Mouse (Mus musculus) liver, embryonic 16.5 days (tissue): Measurements from ENCODE around the gene AI854703. TPM values are rescaled to one million over a fixed set of nuclear protein-coding genes. Genes with fewer than 3 reads are reported as not detected.

Experiments used
- ATAC-seq: fragments of 200-750 bp; cut with Nextera tagmentation; 2 replicates; pipeline ENCODE4 v1.8.0; 2017; ENCODE audit warnings: low read depth, mild to moderate bottlenecking, moderate number of reproducible peaks, moderate library complexity
- H3K27ac ChIP-seq: fragments of 300-500 bp; sonication (generic); 2 replicates; pipeline ENCODE4 v1.5.1; 2014; ENCODE audit warnings: mild to moderate bottlenecking, low read length
- H3K27me3 ChIP-seq: fragments of 300-500 bp; sonication (generic); 2 replicates; pipeline ENCODE4 v1.6.1; 2014; ENCODE audit warnings: low read depth, low read length, mixed read lengths; ENCODE audit not compliant: control insufficient read depth, insufficient read depth
- H3K36me3 ChIP-seq: fragments of 300-500 bp; sonication (generic); 2 replicates; pipeline ENCODE4 v1.6.1; 2014; ENCODE audit warnings: mild to moderate bottlenecking; ENCODE audit not compliant: control insufficient read depth, insufficient read depth
- H3K4me1 ChIP-seq: fragments of 300-500 bp; sonication (generic); 2 replicates; pipeline ENCODE4 v1.6.1; 2014; ENCODE audit warnings: low read depth, low read length, mixed read lengths; ENCODE audit not compliant: control insufficient read depth
- H3K4me2 ChIP-seq: fragments of 300-500 bp; sonication (generic); 2 replicates; pipeline ENCODE4 v1.6.1; 2014; ENCODE audit warnings: low read depth, low read length, mixed read lengths
- H3K4me3 ChIP-seq: fragments of 300-500 bp; sonication (generic); 2 replicates; pipeline ENCODE4 v1.5.1; 2014; ENCODE audit warnings: low read depth, mild to moderate bottlenecking, low read length
- H3K9ac ChIP-seq: fragments of 300-500 bp; sonication (generic); 2 replicates; pipeline ENCODE4 v1.6.1; 2014; ENCODE audit warnings: low read depth, low read length
- H3K9me3 ChIP-seq: fragments of 300-500 bp; sonication (generic); replicated peaks from 2 replicates; pipeline ENCODE4 v1.6.1; 2016; ENCODE audit warnings: low read length; ENCODE audit not compliant: control insufficient read depth
- WGBS: fragments of 180-500 bp; shearing (Covaris S2); extraction: QIAGEN DNeasy Blood & Tissue Kit; methylation state at CpG from one replicate; pipeline ENCODE4 v1.1.7; 2014; ENCODE audit not compliant: insufficient replicate concordance; 5-methylcytosine and 5-hydroxymethylcytosine counted together
- polyA plus RNA-seq: library from polyadenylated mRNA; unstranded; fragments of >200 nt; fragmentation: Nextera tagmentation; extraction: Ambion mirVana; gene quantifications from 2 replicates; pipeline ENCODE4 v1.2.1, GENCODE M21; 2015

The AI854703 gene
- polyA plus RNA-seq, 1 experiment from 2014 or later: 0.13 TPM

DNA sequence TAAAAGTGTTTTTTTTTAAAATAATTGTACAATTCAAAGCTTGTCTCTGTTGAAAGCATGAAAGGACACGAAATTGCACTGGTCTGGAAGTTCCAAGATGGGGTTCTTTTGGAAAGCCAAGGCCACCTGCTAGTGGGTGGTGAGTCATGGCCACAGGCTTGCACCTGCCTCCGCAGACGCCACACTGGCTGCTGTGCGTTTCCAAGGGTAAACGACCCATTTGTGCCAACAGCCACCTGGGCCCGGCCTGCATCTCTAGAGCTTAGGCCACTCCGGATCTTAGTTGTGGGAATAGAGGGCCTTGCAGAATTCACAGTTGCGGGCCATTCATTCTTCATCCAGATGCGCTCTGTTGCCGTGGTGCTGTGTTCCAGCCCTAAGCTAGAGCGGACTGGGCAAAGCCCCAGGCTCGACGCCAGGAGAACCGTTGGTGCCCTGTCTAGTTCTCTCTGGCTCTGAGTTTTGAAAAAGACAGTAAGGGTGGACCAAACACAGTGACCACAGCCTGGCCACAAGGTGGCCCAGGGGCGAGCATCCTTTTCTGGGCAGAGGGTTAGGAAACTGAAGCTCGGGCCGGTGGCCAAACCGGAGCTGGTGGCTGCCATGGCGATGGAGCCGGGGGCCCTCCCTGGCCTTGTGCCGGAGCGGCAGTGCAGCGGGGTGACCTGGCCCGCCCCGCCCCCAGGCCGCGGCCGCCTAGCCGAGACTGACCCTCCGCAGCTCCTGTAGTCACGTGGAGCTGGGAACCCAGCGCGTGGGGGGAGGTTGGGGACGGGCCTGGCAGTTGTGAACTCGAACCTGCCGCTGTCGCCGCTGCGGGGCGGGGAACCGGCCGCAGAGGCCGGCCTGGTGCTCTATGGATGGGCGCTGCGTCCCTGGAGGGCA is 33.2 kb upstream of the AI854703 start, which contains the start of the genes Repin1 and Gm44965:
Gene Repin1, plus strand, starts transcription at position 726 of the 885 bp plus-strand sequence.
Gene Gm44965, plus strand, starts transcription at position 784 of the 885 bp plus-strand sequence.
- H3K4me2 ChIP-seq: peak within 1 kb of the TSS; percentile 69
- H3K27ac ChIP-seq: peak within 1 kb of the TSS; percentile 76
- peak within 1 kb of the TSS; percentile 70 for H3K9ac ChIP-seq
- H3K36me3 ChIP-seq: peaks cover 23% of the 10 kb centered on the region
- H3K4me3 ChIP-seq: peak within 1 kb of the TSS; percentile 70
- H3K4me1 ChIP-seq: peaks cover 9% of the 10 kb centered on the region
- no peaks in the 10 kb centered on the region for H3K9me3 ChIP-seq
- 8% methylated on average over 45 of the region's 45 CpGs for WGBS
- H3K27me3 ChIP-seq: no peaks in the 10 kb centered on the region
- peak; percentile 89 for ATAC-seq

DNA sequence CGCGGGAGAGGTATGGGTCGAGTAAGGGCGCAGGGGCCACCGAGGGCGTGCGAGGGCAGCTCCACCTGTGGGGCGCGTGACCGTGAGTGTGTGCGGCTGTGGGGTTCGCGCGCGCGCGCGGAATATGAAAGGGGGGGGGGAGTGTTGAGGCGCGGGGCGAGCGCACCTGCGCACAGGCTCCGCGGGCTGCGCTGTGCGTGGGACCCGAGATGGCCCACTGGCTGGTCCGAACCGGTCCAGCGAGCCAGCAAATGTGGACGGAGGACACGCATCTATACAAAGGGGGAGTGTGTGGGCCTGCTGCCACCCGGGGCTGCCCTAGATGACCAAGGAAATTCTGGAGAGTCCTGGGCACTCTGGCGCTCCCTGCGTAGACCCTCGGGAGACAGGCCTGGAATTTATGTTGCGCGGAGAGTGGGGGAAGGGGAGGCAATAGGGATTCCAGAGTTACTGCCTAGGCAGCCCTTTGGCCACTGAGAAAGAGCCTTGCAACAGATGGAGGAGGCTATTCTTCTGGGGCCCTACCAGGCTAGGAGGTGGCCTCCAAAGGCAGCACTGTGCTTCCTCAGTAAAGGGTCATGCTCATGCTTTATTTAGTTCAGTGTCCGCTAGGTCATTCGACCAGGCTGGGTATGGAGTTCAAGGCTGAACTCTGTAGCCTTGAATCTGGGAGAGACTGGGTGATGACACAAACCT is 32.4 kb upstream of the AI854703 start:
- Histone ChIP-seq H3K4me2 (peak overlapping the region; percentile 69), H3K4me1 (peaks cover 9% of the 10 kb centered on the region), H3K36me3 (peaks cover 23% of the 10 kb centered on the region), H3K27ac (peak overlapping the region; percentile 76), H3K9ac (peak overlapping the region; percentile 70), H3K27me3 (no peaks in the 10 kb centered on the region), H3K9me3 (no peaks in the 10 kb centered on the region), H3K4me3 (peak overlapping the region; percentile 70)
- ATAC-seq: peak; percentile 11; the same call in 1 of the 2 replicates
- 1% methylated on average over 34 of the region's 41 CpGs for WGBS

DNA sequence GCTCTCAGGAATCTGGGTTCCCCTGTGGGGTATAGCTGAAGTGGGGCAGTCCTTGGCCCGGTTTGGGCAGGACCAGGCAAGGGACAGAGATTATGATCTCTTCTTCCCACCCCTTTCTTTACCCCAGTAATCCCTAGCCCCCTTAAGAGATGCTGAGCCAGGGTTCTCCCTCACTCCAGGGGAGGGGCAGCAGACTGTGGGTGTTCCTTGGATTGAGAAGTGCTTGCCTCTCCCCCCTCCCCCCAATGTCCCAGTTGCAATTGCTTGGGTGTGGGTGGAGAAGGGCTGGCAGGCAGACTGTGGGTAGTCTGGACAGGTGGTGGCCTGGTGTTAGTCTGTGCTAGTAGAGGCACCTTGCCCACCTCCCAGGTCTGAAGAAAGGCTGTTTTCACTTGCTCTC is 31.3 kb upstream of the AI854703 start:
- Histone ChIP-seq H3K27me3 (no peaks in the 10 kb centered on the region), H3K36me3 (peaks cover 23% of the 10 kb centered on the region), H3K9ac (peak overlapping the region; percentile 70; the same call in 1 of the 2 replicates), H3K27ac (0 out of 2 replicates have a peak overlapping the region, but pooled peaks have one; percentile 9), H3K4me2 (peak overlapping the region; percentile 69), H3K4me3 (peak overlapping the region; percentile 70), H3K9me3 (no peaks in the 10 kb centered on the region), H3K4me1 (peaks cover 9% of the 10 kb centered on the region)
- 33% methylated on average over 1 of the region's 1 CpGs for WGBS
- ATAC-seq: no peak

- H3K27me3 ChIP-seq: no peaks in the 10 kb centered on the region
- WGBS: 87% methylated on average over 45 of the region's 45 CpGs
These were observed 29.9 kb upstream of the AI854703 start for GRCm38 (mm10) chr6:48596545-48597232.

DNA sequence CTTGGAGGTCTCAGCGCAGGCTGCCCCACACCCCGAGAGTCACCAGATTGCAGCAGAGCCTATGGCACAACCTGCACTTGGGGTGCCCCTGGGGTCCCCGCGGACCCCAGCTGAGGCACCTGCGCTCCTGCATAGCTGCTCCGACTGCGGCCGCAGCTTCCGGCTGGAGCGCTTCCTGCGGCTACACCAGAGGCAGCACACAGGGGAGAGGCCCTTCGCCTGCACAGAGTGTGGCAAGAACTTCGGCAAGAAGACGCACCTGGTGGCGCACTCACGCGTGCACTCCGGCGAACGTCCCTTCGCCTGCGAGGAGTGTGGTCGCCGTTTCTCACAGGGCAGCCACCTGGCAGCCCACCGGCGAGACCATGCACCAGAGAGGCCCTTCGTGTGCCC is 29.3 kb upstream of the AI854703 start:
- Histone ChIP-seq H3K27ac (no peak overlapping the region), H3K4me2 (no peak overlapping the region), H3K27me3 (no peaks in the 10 kb centered on the region), H3K4me3 (no peak overlapping the region), H3K36me3 (peaks cover 23% of the 10 kb centered on the region), H3K9me3 (no peaks in the 10 kb centered on the region), H3K9ac (no peak overlapping the region), H3K4me1 (peaks cover 18% of the 10 kb centered on the region)
- no peak for ATAC-seq
- whole genome bisulfite sequencing: 91% methylated on average over 27 of the region's 27 CpGs

More at GRCm38 (mm10) chr6:48596545-48597232, 29.9 kb upstream of the AI854703 start:
- H3K9ac ChIP-seq: no peak overlapping the region
- H3K36me3 ChIP-seq: peaks cover 23% of the 10 kb centered on the region
- no peak for ATAC-seq
- peaks cover 17% of the 10 kb centered on the region for H3K4me1 ChIP-seq
- no peaks in the 10 kb centered on the region for H3K9me3 ChIP-seq
- H3K4me2 ChIP-seq: no peak overlapping the region
- H3K27ac ChIP-seq: no peak overlapping the region
- no peak overlapping the region for H3K4me3 ChIP-seq

- H3K4me2 ChIP-seq: no peak overlapping the region
These were observed 26.0 kb upstream of the AI854703 start for GRCm38 (mm10) chr6:48600594-48600993.

GRCm38 (mm10) chr6:48601271-48602079 is 25.1 kb upstream of the AI854703 start, which contains the start of gene Zfp775:
Zfp775 (plus strand) TSS chr6:48602063.
- WGBS: 4% methylated on average over 42 of the region's 42 CpGs
- Histone ChIP-seq H3K9me3 (no peaks in the 10 kb centered on the region), H3K4me1 (peaks cover 16% of the 10 kb centered on the region), H3K27me3 (no peaks in the 10 kb centered on the region), H3K9ac (peak within 1 kb of the TSS; percentile 63), H3K4me3 (peak within 1 kb of the TSS; percentile 67), H3K4me2 (peak within 1 kb of the TSS; percentile 92), H3K27ac (peak within 1 kb of the TSS; percentile 77), H3K36me3 (peaks cover 18% of the 10 kb centered on the region)
- ATAC-seq: peak; percentile 99

More at GRCm38 (mm10) chr6:48600594-48600993, 26.0 kb upstream of the AI854703 start:
- 59% methylated on average over 1 of the region's 1 CpGs for WGBS
- no peaks in the 10 kb centered on the region for H3K27me3 ChIP-seq
- no peaks in the 10 kb centered on the region for H3K9me3 ChIP-seq
- no peak overlapping the region for H3K9ac ChIP-seq
- H3K4me3 ChIP-seq: no peak overlapping the region
- no peak for ATAC-seq
- H3K27ac ChIP-seq: no peak overlapping the region
- peaks cover 23% of the 10 kb centered on the region for H3K36me3 ChIP-seq
- H3K4me1 ChIP-seq: peaks cover 16% of the 10 kb centered on the region
